21 mouse cellular contexts compared by ENCODE assay signal in genomic region chr6:128081293-128081692, GRCm38 (mm10).
DNase-seq lines count a peak whose midpoint lies in the region; ATAC-seq and TF ChIP-seq lines count a peak whose summit lies in the region.
"Had no signal": no experiment of that assay in that cellular context is flagged by ENCODE, and none has a peak within 500 bp of the region (broad histone marks: within the 10 kb centered on the region; RNA-seq: fewer than 3 reads in every experiment).

No protein-coding gene starts in this region.

- H3K27ac ChIP-seq in hindbrain, embryonic 16.5 days (ENCODE audit: low read depth, low read length): no peak overlapping the region
- no peak overlapping the region for H3K27ac ChIP-seq in hindbrain, embryonic 11.5 days (ENCODE audit: low read depth, low read length)
- peak overlapping the region; percentile 35 for H3K27ac ChIP-seq in cerebellum, adult 2 months (ENCODE audit: insufficient read depth, low read length)
- H3K27ac ChIP-seq in intestine, embryonic 16.5 days (ENCODE audit: low read length): no peak overlapping the region
- H3K27ac ChIP-seq: embryonic facial prominence, embryonic 10.5 days; forebrain, embryonic 12.5 days; layer of hippocampus, adult 2 months; midbrain, embryonic 12.5 days had no signal

- H3K4me3 ChIP-seq in hindbrain, embryonic 16.5 days (ENCODE audit: low read length): no peak overlapping the region
- no peak overlapping the region for H3K4me3 ChIP-seq in hindbrain, embryonic 11.5 days (ENCODE audit: low read depth, low read length)
- H3K4me3 ChIP-seq in cerebellum, adult 2 months (replicated peaks; ENCODE audit: insufficient read depth, low read depth, low read length): no peak overlapping the region
- H3K4me3 ChIP-seq in intestine, embryonic 16.5 days (ENCODE audit: low read length): no peak overlapping the region
- H3K4me3 ChIP-seq: embryonic facial prominence, embryonic 10.5 days; forebrain, embryonic 12.5 days; layer of hippocampus, adult 2 months; midbrain, embryonic 12.5 days; myocyte had no signal

- no peak for DNase-seq in hindbrain, embryonic 11.5 days (ENCODE audit: low spot score)
- peak; percentile 95 for DNase-seq in cerebellum, adult 11 months
- DNase-seq in cerebellum, adult 2 months: peak; percentile 94 to 99
- DNase-seq in cerebellum, postnatal 36 days: peak; percentile 93
- no peak for DNase-seq in spleen, postnatal 14 days (ENCODE audit: low spot score in 2 of 2)
- DNase-seq: gastrocnemius, postnatal 10 days; heart, adult 11 months; kidney, adult 18-20 months; kidney, postnatal 14 days; layer of hippocampus, postnatal 36 days; liver, postnatal 0 days; lung, postnatal 10 days; right cerebral cortex, postnatal 25 days; thymus, adult 2 months had no signal

- no peak overlapping the region for H3K4me2 ChIP-seq in hindbrain, embryonic 16.5 days (ENCODE audit: low read length)
- H3K4me2 ChIP-seq in hindbrain, embryonic 11.5 days (replicated peaks; ENCODE audit: low read depth, low read length): no peak overlapping the region
- H3K4me2 ChIP-seq in intestine, embryonic 16.5 days (ENCODE audit: low read depth, low read length): no peak overlapping the region
- H3K4me2 ChIP-seq: forebrain, embryonic 12.5 days; midbrain, embryonic 12.5 days had no signal

- H3K36me3 ChIP-seq in hindbrain, embryonic 16.5 days (ENCODE audit: control insufficient read depth, insufficient read depth, low read length): no peaks in the 10 kb centered on the region
- no peaks in the 10 kb centered on the region for H3K36me3 ChIP-seq in hindbrain, embryonic 11.5 days (ENCODE audit: control insufficient read depth, insufficient read depth, low read length)
- no peaks in the 10 kb centered on the region for H3K36me3 ChIP-seq in intestine, embryonic 16.5 days (ENCODE audit: control insufficient read depth, insufficient read depth, low read length)
- H3K36me3 ChIP-seq: forebrain, embryonic 12.5 days; midbrain, embryonic 12.5 days had no signal

- H3K9me3 ChIP-seq in hindbrain, embryonic 16.5 days (ENCODE audit: control insufficient read depth, low read length): no peaks in the 10 kb centered on the region
- H3K9me3 ChIP-seq in hindbrain, embryonic 11.5 days (ENCODE audit: control insufficient read depth, low read length): no peaks in the 10 kb centered on the region
- no peaks in the 10 kb centered on the region for H3K9me3 ChIP-seq in intestine, embryonic 16.5 days (ENCODE audit: control insufficient read depth, low read length)
- H3K9me3 ChIP-seq: embryonic facial prominence, embryonic 10.5 days; forebrain, embryonic 12.5 days; midbrain, embryonic 12.5 days had no signal

- no peak overlapping the region for H3K9ac ChIP-seq in hindbrain, embryonic 16.5 days (ENCODE audit: low read depth, low read length)
- H3K9ac ChIP-seq in hindbrain, embryonic 11.5 days (ENCODE audit: low read depth, low read length): no peak overlapping the region
- no peak overlapping the region for H3K9ac ChIP-seq in intestine, embryonic 16.5 days (ENCODE audit: low read depth, low read length)
- H3K9ac ChIP-seq: forebrain, embryonic 12.5 days; liver, postnatal 0 days; midbrain, embryonic 12.5 days had no signal

- no peak for TF ChIP-seq CTCF in cerebellum, adult 2 months (IDR thresholded peaks at IDR 0.05; ENCODE audit: borderline replicate concordance, insufficient read depth, low read depth, low read length)

- 66% methylated on average over 8 of the region's 8 CpGs for WGBS in hindbrain, embryonic 16.5 days
- WGBS in hindbrain, embryonic 11.5 days: 83% methylated on average over 8 of the region's 8 CpGs
- WGBS in cerebellum, adult 2 months: 6% methylated on average over 8 of the region's 8 CpGs
- WGBS in intestine, embryonic 16.5 days: 87% methylated on average over 8 of the region's 8 CpGs

- TF ChIP-seq POLR2A in cerebellum, adult 2 months (IDR thresholded peaks at IDR 0.05; ENCODE audit: borderline replicate concordance, insufficient read depth, low read length): no peak

- H3K4me1 ChIP-seq in hindbrain, embryonic 16.5 days (ENCODE audit: control insufficient read depth, insufficient read depth, low read depth, low read length): peaks cover 8% of the 10 kb centered on the region
- H3K4me1 ChIP-seq in hindbrain, embryonic 11.5 days (replicated peaks; ENCODE audit: control insufficient read depth, insufficient read depth, low read length): no peaks in the 10 kb centered on the region
- peaks cover 56% of the 10 kb centered on the region for H3K4me1 ChIP-seq in cerebellum, adult 2 months (ENCODE audit: control insufficient read depth, insufficient read depth, low read length)
- peaks cover 31% of the 10 kb centered on the region for H3K4me1 ChIP-seq in intestine, embryonic 16.5 days (ENCODE audit: control insufficient read depth, insufficient read depth, low read length)

- peak; percentile 60; the same call in 1 of the 2 replicates for ATAC-seq in hindbrain, embryonic 16.5 days
- ATAC-seq in hindbrain, embryonic 11.5 days (ENCODE audit: low FRiP score): no peak
- ATAC-seq in intestine, embryonic 16.5 days: no peak
- ATAC-seq: liver, postnatal 0 days had no signal

- no peaks in the 10 kb centered on the region for H3K27me3 ChIP-seq in hindbrain, embryonic 16.5 days (replicated peaks; ENCODE audit: control insufficient read depth, insufficient read depth, low read length)
- no peaks in the 10 kb centered on the region for H3K27me3 ChIP-seq in hindbrain, embryonic 11.5 days (ENCODE audit: control insufficient read depth, insufficient read depth, low read length)
- no peaks in the 10 kb centered on the region for H3K27me3 ChIP-seq in cerebellum, adult 2 months (ENCODE audit: control insufficient read depth, insufficient read depth, low read length)
- H3K27me3 ChIP-seq in intestine, embryonic 16.5 days (replicated peaks; ENCODE audit: control insufficient read depth, insufficient read depth, low read length): no peaks in the 10 kb centered on the region
- H3K27me3 ChIP-seq: forebrain, embryonic 12.5 days; midbrain, embryonic 12.5 days had no signal

Comparison
In these comparisons a context has a peak if more than half of its experiments do, and no peak if none do; other contexts are left out.
1. DNase-seq: peak in cerebellum, adult 11 months (single experiment), cerebellum, adult 2 months (2 of 2) and cerebellum, postnatal 36 days (2 of 2); none in hindbrain, embryonic 11.5 days (single experiment) and spleen, postnatal 14 days (0 of 2).